Mouse (Mus musculus) heart, embryonic 10.5 days (tissue): ENCODE measurements around the gene Il17c. TPM values are rescaled to one million over a fixed set of nuclear protein-coding genes. Genes with fewer than 3 reads are reported as not detected.

Source experiments
- DNase-seq: peaks from one replicate; pipeline ENCODE4 v3.0.0-alpha.2; 2017; ENCODE audit warnings: low spot score
- H3K27ac ChIP-seq: fragments of 300-500 bp; sonication (generic); 2 replicates; pipeline ENCODE4 v1.5.1; 2016; ENCODE audit warnings: mild to moderate bottlenecking
- H3K27me3 ChIP-seq: fragments of 300-500 bp; sonication (generic); 2 replicates; pipeline ENCODE4 v1.6.1; 2016; ENCODE audit warnings: mild to moderate bottlenecking; ENCODE audit not compliant: poor library complexity, insufficient read depth, severe bottlenecking
- H3K36me3 ChIP-seq: fragments of 300-500 bp; sonication (generic); 2 replicates; pipeline ENCODE4 v1.6.1; 2016; ENCODE audit warnings: mild to moderate bottlenecking, moderate library complexity
- H3K4me1 ChIP-seq: fragments of 300-500 bp; sonication (generic); 2 replicates; pipeline ENCODE4 v1.6.1; 2016; ENCODE audit warnings: mild to moderate bottlenecking
- H3K4me3 ChIP-seq: fragments of 300-500 bp; sonication (generic); 2 replicates; pipeline ENCODE4 v1.5.1; 2016; ENCODE audit warnings: mild to moderate bottlenecking, moderate library complexity
- H3K9me3 ChIP-seq: fragments of 300-500 bp; sonication (generic); 2 replicates; pipeline ENCODE4 v1.6.1; 2016; ENCODE audit warnings: mild to moderate bottlenecking, moderate library complexity
- WGBS: fragments of 180-500 bp; shearing (Covaris S2); methylation state at CpG from one replicate; pipeline ENCODE4 v1.1.7; 2016; 5-methylcytosine and 5-hydroxymethylcytosine counted together
- polyA plus RNA-seq: library from polyadenylated mRNA; unstranded; fragments of >200 nt; fragmentation: Nextera tagmentation; extraction: Ambion mirVana; gene quantifications from 2 replicates; pipeline ENCODE4 v1.2.1, GENCODE M21; 2016

The Il17c gene
- polyA plus RNA-seq, 1 experiment from 2014 or later, result not detected

- DNase-seq, result no peak
- H3K4me1 ChIP-seq, result no peaks in the 10 kb centered on the region
- 86% methylated on average over 9 of the region's 9 CpGs for WGBS
- no peaks in the 10 kb centered on the region for H3K9me3 ChIP-seq
- H3K36me3 ChIP-seq, result peaks cover 99% of the 10 kb centered on the region
- H3K27ac ChIP-seq, result no peak overlapping the region
- no peaks in the 10 kb centered on the region for H3K27me3 ChIP-seq
- no peak overlapping the region for H3K4me3 ChIP-seq
Observed at GRCm38 (mm10) chr8:122414311-122414710, 7.5 kb upstream of the Il17c start.

- H3K4me3 ChIP-seq, result no peak overlapping the region
- H3K9me3 ChIP-seq, result no peaks in the 10 kb centered on the region
- no peaks in the 10 kb centered on the region for H3K27me3 ChIP-seq
- WGBS, result 88% methylated on average over 6 of the region's 6 CpGs
- no peak overlapping the region for H3K27ac ChIP-seq
- H3K4me1 ChIP-seq, result peaks cover 7% of the 10 kb centered on the region; the same call in 1 of the 2 replicates
- H3K36me3 ChIP-seq, result peaks cover 89% of the 10 kb centered on the region
- no peak for DNase-seq
Observed at GRCm38 (mm10) chr8:122415554-122415953, 6.3 kb upstream of the Il17c start.

GRCm38 (mm10) chr8:122419881-122420555 is 1.8 kb upstream of the Il17c start:
- Histone ChIP-seq H3K27me3 (no peaks in the 10 kb centered on the region), H3K4me3 (no peak overlapping the region), H3K9me3 (no peaks in the 10 kb centered on the region), H3K27ac (no peak overlapping the region), H3K4me1 (peaks cover 15% of the 10 kb centered on the region; the same call in 1 of the 2 replicates), H3K36me3 (peaks cover 57% of the 10 kb centered on the region)
- no peak for DNase-seq
- 68% methylated on average over 9 of the region's 9 CpGs for WGBS

- Histone ChIP-seq H3K9me3 (no peaks in the 10 kb centered on the region), H3K27ac (no peak overlapping the region), H3K4me3 (no peak overlapping the region), H3K27me3 (no peaks in the 10 kb centered on the region), H3K4me1 (peaks cover 24% of the 10 kb centered on the region; the same call in 1 of the 2 replicates), H3K36me3 (peaks cover 48% of the 10 kb centered on the region)
- 84% methylated on average over 24 of the region's 24 CpGs for WGBS
- DNase-seq, result no peak
Observed at GRCm38 (mm10) chr8:122423217-122423616, 1.4 kb downstream of the Il17c start.

- peaks cover 26% of the 10 kb centered on the region; the same call in 1 of the 2 replicates for H3K4me1 ChIP-seq
- no peak overlapping the region for H3K4me3 ChIP-seq
- no peaks in the 10 kb centered on the region for H3K27me3 ChIP-seq
- no peak for DNase-seq
- H3K27ac ChIP-seq, result no peak overlapping the region
- H3K9me3 ChIP-seq, result no peaks in the 10 kb centered on the region
- 44% methylated on average over 5 of the region's 5 CpGs for WGBS
- peaks cover 43% of the 10 kb centered on the region for H3K36me3 ChIP-seq
Observed at GRCm38 (mm10) chr8:122423659-122424058, 1.8 kb downstream of the Il17c start.

DNA sequence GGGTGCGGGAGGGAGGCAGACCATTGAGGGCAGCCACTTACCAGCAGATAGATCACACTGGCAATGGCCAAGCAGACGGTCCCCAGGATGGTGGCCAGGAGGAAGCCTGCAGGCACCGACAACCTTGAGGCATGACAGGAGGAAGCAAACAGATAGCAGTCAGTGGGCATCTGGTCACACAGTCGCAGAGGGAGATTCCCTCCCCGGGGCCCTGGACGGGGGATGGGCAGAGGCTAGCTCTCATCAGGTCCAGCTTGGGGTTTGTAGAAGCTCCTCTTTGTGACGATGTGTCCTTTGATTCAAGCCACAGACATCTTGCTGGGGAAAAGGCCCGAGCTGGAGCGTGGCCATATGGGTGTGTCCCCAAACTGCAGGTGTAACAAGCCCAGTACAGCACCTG is 4.3 kb downstream of the Il17c start:
- Histone ChIP-seq H3K4me1 (peaks cover 26% of the 10 kb centered on the region), H3K27ac (no peak overlapping the region), H3K9me3 (no peaks in the 10 kb centered on the region), H3K27me3 (no peaks in the 10 kb centered on the region), H3K36me3 (peaks cover 41% of the 10 kb centered on the region), H3K4me3 (no peak overlapping the region)
- no peak for DNase-seq
- WGBS, result 61% methylated on average over 9 of the region's 9 CpGs

DNA sequence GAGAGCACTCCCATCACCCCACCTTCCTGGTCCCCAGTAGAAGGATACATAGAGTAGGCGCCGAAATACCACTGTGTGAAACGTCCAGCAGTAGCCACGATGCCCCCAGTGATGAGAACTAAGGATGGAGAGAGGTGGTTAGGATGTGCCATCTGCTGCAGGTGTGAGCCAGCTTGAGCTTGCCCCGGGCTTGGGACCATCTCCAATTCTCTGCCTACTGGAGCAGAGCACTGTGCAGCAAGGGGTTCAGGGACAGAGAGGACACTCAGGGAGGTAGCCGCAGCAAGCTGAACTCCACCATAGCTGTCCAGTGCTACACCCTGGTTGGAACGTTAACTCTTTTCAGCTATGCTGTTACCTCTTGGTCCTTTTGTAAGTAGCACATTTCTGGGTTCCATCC is 5.8 kb downstream of the Il17c start:
- no peaks in the 10 kb centered on the region for H3K27me3 ChIP-seq
- no peak overlapping the region for H3K4me3 ChIP-seq
- DNase-seq, result no peak
- H3K27ac ChIP-seq, result no peak overlapping the region
- 84% methylated on average over 7 of the region's 7 CpGs for WGBS
- H3K9me3 ChIP-seq, result no peaks in the 10 kb centered on the region
- peaks cover 41% of the 10 kb centered on the region for H3K36me3 ChIP-seq
- peaks cover 41% of the 10 kb centered on the region for H3K4me1 ChIP-seq

- 86% methylated on average over 9 of the region's 9 CpGs for WGBS
- H3K36me3 ChIP-seq, result peaks cover 39% of the 10 kb centered on the region
- DNase-seq, result no peak
- H3K4me3 ChIP-seq, result no peak overlapping the region
- H3K27me3 ChIP-seq, result no peaks in the 10 kb centered on the region
- H3K4me1 ChIP-seq, result peaks cover 46% of the 10 kb centered on the region
- H3K27ac ChIP-seq, result no peak overlapping the region
- no peaks in the 10 kb centered on the region for H3K9me3 ChIP-seq
Observed at GRCm38 (mm10) chr8:122428163-122428562, 6.3 kb downstream of the Il17c start.

DNA sequence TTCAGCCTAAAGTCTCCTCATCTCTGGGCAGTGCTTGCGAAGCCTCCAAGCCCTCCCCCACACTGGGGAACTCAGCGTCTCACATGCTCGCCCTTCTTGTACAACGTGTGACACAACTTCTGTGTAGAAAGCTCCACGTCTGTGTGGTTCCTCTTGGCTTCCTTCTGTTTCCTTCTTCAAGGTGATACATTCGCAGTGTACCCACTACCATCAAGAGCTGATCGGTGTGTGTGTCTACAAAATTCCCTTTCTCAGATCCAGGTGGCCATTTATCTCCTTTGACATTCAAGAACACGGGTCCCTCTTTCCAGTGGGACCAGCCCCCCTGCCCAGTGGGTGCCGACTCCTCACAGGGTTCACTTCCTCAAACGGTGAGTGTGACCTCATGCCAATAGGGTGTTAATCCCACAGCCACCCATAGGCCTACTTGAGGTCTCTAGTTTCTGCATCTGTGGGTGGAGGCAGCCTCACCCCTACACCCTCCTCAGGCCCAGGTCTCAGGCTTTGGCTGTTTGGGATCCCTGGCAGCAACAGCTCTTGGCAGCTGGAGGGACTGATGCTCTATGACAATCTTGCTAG is 8.3 kb downstream of the Il17c start:
- Histone ChIP-seq H3K36me3 (peaks cover 44% of the 10 kb centered on the region), H3K9me3 (no peaks in the 10 kb centered on the region), H3K4me1 (peaks cover 40% of the 10 kb centered on the region), H3K4me3 (no peak overlapping the region), H3K27ac (no peak overlapping the region), H3K27me3 (no peaks in the 10 kb centered on the region)
- WGBS, result 78% methylated on average over 10 of the region's 10 CpGs
- DNase-seq, result no peak

DNA sequence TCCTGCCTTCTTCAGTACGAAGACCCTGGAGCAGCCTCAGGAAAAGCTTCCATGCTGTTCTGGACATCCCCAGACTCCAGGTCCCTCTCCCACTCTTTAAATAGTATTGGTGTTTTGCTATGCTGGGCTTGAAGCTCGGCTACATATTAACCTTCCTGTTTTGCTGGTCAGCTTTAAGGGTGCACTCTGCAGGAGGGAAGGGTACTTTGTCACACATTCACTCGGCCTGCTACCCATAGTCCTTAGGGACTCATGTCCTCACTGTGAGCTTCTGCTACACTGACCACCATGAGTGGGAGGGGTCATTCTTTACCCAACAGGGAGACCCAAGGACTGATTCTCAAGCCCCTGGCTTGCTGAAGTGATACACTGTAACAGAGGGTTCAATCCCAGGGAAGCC is 8.8 kb downstream of the Il17c start:
- Histone ChIP-seq H3K9me3 (no peaks in the 10 kb centered on the region), H3K27ac (no peak overlapping the region), H3K36me3 (peaks cover 45% of the 10 kb centered on the region), H3K27me3 (no peaks in the 10 kb centered on the region), H3K4me1 (peaks cover 40% of the 10 kb centered on the region), H3K4me3 (no peak overlapping the region)
- no peak for DNase-seq
- 81% methylated on average over 3 of the region's 3 CpGs for WGBS

DNA sequence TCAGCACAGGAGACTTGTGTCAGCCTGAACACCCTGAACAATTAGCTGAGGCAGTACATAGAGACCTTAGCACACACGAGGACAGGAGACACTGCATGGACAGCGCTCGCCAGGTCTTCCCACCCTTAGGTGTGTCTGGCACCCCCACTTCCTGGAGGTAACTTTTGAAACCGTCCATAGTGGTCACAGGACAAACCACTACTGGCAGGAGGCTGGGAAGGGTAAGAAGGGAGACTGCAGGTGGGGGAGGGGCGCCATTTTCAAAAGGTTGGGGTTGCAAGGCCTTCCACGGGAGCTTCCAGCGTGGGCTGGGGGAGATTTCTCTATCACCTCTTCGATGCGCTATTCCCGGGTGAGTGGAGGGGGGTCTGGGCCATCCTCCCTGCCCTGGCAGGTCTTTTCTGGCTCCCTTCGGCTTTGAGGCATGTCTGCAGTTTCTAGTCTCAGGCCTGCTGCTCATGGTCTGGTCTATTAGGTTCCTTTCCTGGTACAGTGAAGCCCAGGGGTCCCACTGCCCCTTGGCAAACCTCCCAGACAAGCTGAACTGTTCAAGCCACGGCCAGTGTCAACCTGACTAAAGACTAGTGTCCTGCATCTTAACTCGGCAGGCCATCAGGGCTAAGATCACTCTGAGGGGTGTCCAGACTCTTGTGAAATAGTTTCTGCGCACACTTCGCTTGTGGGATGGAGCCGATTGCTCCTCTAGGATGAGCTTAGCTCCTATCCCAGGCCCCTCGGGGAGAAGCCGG is 10.0 kb downstream of the Il17c start:
- Histone ChIP-seq H3K27ac (peak overlapping the region; percentile 91), H3K9me3 (no peaks in the 10 kb centered on the region), H3K27me3 (no peaks in the 10 kb centered on the region), H3K4me3 (peak overlapping the region; percentile 71), H3K36me3 (peaks cover 49% of the 10 kb centered on the region), H3K4me1 (peaks cover 40% of the 10 kb centered on the region)
- WGBS, result 37% methylated on average over 18 of the region's 18 CpGs
- DNase-seq, result no peak

DNA sequence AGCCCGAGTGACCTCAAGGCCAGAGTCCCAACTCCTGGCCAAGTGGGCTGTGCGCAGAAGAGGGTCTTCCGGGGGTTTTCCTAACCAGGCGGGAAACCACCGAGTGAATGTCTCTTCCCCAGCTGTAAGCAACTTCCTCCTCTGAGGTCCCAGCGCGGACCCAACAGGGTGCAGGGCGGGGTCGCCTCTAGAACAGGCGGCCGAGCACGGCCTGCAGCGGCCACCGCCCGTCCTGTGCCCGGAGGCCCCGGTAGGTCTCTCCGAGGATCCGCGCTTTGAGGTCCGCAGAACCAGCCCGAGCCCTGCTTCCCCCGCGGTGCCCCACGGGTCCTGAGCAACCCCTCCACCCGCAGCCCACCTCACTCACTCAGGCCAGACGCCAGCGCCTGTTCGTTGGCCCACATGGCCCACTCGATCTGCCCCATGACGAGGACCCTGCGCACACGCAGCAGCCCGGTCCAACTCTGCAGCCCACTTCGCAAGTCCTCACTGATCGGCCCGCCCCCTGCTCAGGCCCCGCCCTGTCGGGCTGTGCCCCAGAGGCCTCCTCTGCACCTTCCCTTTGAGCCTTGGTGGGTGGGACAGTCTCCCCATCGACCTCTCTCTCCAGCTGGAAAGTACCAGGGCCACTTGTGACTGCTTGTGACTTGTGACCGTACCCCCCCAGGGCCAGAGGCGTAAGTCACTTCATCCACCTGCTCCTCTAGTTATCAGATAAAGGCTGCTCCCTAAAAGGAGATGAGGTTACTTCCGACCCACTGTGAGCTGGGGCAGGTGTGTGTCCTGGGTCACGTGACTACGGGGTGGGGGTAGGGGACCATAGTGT is 10.8 kb downstream of the Il17c start, which contains the start of gene Cyba:
TSS of gene Cyba (minus strand) at position 488 of the 826 bp plus-strand sequence.
- 4% methylated on average over 45 of the region's 45 CpGs for WGBS
- H3K9me3 ChIP-seq, result no peaks in the 10 kb centered on the region
- peaks cover 43% of the 10 kb centered on the region for H3K4me1 ChIP-seq
- no peaks in the 10 kb centered on the region for H3K27me3 ChIP-seq
- H3K27ac ChIP-seq, result peak within 1 kb of the TSS; percentile 91
- peak; percentile 84 for DNase-seq
- H3K36me3 ChIP-seq, result peaks cover 49% of the 10 kb centered on the region
- peak within 1 kb of the TSS; percentile 71 for H3K4me3 ChIP-seq
